Mouse (Mus musculus) C2C12 (cell line): ENCODE measurements around the gene BC049762.

Experiments
- CTCF ChIP-seq: IDR thresholded peaks from one replicate; pipeline ENCODE4 v1.5.1; 2011; ENCODE audit not compliant: control insufficient read depth, insufficient read depth, insufficient read length
- MYOD1 ChIP-seq: IDR thresholded peaks from one replicate; pipeline ENCODE4 v1.6.1; 2011; ENCODE audit warnings: low read depth; ENCODE audit not compliant: control insufficient read depth, insufficient read length
- USF1 ChIP-seq: IDR thresholded peaks from one replicate; pipeline ENCODE4 v1.6.1; 2011; ENCODE audit warnings: low read depth, mild to moderate bottlenecking, control low read depth, moderate library complexity

- no peak for TF ChIP-seq MYOD1
- no peak for TF ChIP-seq CTCF
- no peak for TF ChIP-seq USF1
These were observed 45.5 kb upstream of the BC049762 start for GRCm38 (mm10) chr11:51308306-51308705.
